Mouse (Mus musculus) ES-E14 (cell line): ENCODE measurements around the gene Cfap126.

Source experiments
- HCFC1 ChIP-seq: IDR thresholded peaks from 2 replicates; pipeline ENCODE4 v1.6.1; 2012; ENCODE audit warnings: low read length, inconsistent platforms, borderline replicate concordance; ENCODE audit not compliant: insufficient read depth
- ZC3H11A ChIP-seq: IDR thresholded peaks from 2 replicates; pipeline ENCODE4 v1.6.1; 2012; ENCODE audit warnings: low read depth, mild to moderate bottlenecking, inconsistent platforms, low read length, borderline replicate concordance

DNA sequence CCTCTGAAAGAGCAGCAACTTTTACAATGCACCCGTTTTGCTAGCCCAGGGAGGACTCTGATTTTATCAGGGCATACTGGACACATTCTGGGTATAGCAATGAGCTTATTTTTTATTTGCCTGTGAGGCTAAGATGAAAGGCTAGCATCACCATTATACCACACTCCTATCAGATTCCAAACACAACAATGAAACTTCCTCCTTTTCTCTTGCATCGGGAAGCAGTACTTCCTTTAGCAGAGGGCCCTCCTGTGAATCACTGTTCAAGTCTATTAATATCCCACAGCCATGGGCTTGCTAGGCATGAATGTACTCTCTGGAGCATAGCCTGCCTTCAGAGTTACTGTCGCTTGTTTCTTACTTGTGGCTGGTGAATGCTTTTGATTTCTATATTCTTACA is 57.4 kb downstream of the Cfap126 start:
- TF ChIP-seq HCFC1 (no peak), ZC3H11A (no peak)
